Mouse (Mus musculus) hindbrain, postnatal 0 days (tissue): ENCODE results near the gene Capn9. TPM values are rescaled to one million over a fixed set of nuclear protein-coding genes. Genes with fewer than 3 reads are reported as not detected.

ENCODE experiments used
- ATAC-seq: fragments of 200-750 bp; cut with Nextera tagmentation; 2 replicates; pipeline ENCODE4 v1.8.0; 2017; ENCODE audit warnings: mild to moderate bottlenecking, moderate TSS enrichment, moderate library complexity
- DNase-seq: peaks from one replicate; pipeline ENCODE4 v3.0.0-alpha.2; 2015; ENCODE audit warnings: low spot score
- H3K27ac ChIP-seq: fragments of 300-500 bp; sonication (generic); 2 replicates; pipeline ENCODE4 v1.5.1; 2014; ENCODE audit warnings: mild to moderate bottlenecking
- H3K27me3 ChIP-seq: fragments of 300-500 bp; sonication (generic); 2 replicates; pipeline ENCODE4 v1.6.1; 2014; ENCODE audit warnings: low read length, mixed read lengths; ENCODE audit not compliant: insufficient read depth
- H3K36me3 ChIP-seq: fragments of 300-500 bp; sonication (generic); 2 replicates; pipeline ENCODE4 v1.6.1; 2014; ENCODE audit warnings: low read length, mixed read lengths; ENCODE audit not compliant: insufficient read depth
- H3K4me1 ChIP-seq: fragments of 300-500 bp; sonication (generic); 2 replicates; pipeline ENCODE4 v1.6.1; 2014; ENCODE audit warnings: antibody characterized with exemption, low read length, mixed read lengths; ENCODE audit not compliant: insufficient read depth
- H3K4me2 ChIP-seq: fragments of 300-500 bp; sonication (generic); 2 replicates; pipeline ENCODE4 v1.6.1; 2014; ENCODE audit warnings: low read depth, mild to moderate bottlenecking, low read length, moderate library complexity, mixed read lengths
- H3K4me3 ChIP-seq: fragments of 300-500 bp; sonication (generic); 2 replicates; pipeline ENCODE4 v1.5.1; 2014; ENCODE audit warnings: low read length
- H3K9ac ChIP-seq: fragments of 300-500 bp; sonication (generic); replicated peaks from 2 replicates; pipeline ENCODE4 v1.6.1; 2014; ENCODE audit warnings: mild to moderate bottlenecking, low read length, moderate library complexity, mixed read lengths
- H3K9me3 ChIP-seq: fragments of 300-500 bp; sonication (generic); 2 replicates; pipeline ENCODE4 v1.6.1; 2016; ENCODE audit warnings: low read length, mixed read lengths
- CTCF ChIP-seq: IDR thresholded peaks from 2 replicates; pipeline ENCODE4 v1.5.1; 2016; ENCODE audit warnings: antibody characterized with exemption, control low read depth, low read depth
- WGBS: fragments of 180-500 bp; shearing (Covaris S2); extraction: QIAGEN DNeasy Blood & Tissue Kit; methylation state at CpG from one replicate; pipeline ENCODE4 v1.1.7; 2014; 5-methylcytosine and 5-hydroxymethylcytosine counted together
- polyA plus RNA-seq: library from polyadenylated mRNA; unstranded; fragments of >200 nt; fragmentation: Nextera tagmentation; extraction: Ambion mirVana; gene quantifications from 2 replicates; pipeline ENCODE4 v1.2.1, GENCODE M21; 2015
- total RNA-seq: library from RNA; depleted of rRNA; stranded (reverse); fragments of >200 nt; gene quantifications from 2 replicates; pipeline ENCODE4 v1.2.3, GENCODE M21; 2014

The Capn9 gene
- total and polyA plus RNA-seq, 2 experiments from 2014 or later: 0.39 TPM; not detected in 1

DNA sequence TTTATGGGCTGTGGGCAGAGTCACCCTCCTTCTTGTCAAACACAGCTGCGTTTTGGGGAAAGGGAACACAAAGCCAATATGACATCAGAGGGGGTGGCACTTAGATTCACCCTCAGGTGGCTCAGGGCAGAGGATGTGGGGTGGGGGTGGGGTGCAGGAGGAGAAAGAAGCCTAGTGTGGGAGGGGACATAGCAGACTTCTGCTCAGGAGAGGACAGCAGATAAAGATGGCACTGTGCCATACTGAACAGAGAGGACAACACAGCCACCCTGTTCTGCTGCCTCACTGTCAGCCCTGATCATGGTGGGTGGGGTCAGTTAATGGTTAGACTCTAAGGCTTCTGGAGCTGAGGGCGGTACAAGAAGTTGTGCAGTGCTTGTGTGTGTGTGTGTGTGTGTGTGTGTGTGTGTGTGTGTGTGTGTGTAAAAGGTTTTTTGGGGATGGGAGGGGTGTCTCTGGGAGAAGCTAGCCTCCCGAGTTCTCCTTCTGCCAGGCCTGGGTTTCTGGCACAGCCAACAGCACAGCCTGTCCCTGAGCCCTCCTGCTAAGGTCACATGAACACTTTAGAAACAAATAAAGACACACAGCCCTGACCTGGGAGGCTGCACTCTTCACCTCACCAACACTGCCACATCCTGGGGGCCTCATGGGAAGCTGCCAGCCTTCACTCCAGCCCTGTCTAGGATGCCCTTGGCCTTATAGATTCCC is 10.0 kb downstream of the Capn9 start:
- Histone ChIP-seq H3K27me3 (no peaks in the 10 kb centered on the region), H3K4me1 (peaks cover 6% of the 10 kb centered on the region; the same call in 1 of the 2 replicates), H3K9me3 (no peaks in the 10 kb centered on the region), H3K36me3 (no peaks in the 10 kb centered on the region), H3K4me3 (no peak overlapping the region), H3K4me2 (no peak overlapping the region), H3K9ac (no peak overlapping the region), H3K27ac (peak overlapping the region; percentile 77)
- no peak for TF ChIP-seq CTCF
- peak; percentile 65 for DNase-seq
- peak; percentile 88 for ATAC-seq
- WGBS: 43% methylated on average over 3 of the region's 3 CpGs

DNA sequence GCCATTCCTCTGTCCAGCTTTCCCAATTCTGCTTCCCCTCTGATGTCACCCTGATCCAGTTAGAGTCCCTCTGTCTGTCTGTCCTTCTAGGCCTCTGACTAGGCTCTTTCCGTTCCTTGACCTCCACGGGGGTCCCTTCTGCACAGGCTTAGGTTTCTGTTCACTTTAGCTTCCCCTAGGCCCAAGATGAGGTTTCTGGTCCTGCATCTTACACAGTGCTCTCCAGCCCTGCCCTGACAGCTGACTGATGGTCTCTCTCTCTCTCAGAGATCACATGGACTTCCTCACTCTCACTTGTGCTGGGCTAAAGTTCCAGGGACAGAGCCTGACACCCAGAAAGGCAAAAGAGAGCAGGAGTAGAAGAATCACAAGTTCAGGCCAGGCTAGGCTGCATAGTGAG is 10.6 kb downstream of the Capn9 start:
- Histone ChIP-seq H3K36me3 (no peaks in the 10 kb centered on the region), H3K27ac (peak overlapping the region; percentile 77; the same call in 1 of the 2 replicates), H3K27me3 (no peaks in the 10 kb centered on the region), H3K4me3 (no peak overlapping the region), H3K9ac (no peak overlapping the region), H3K4me2 (no peak overlapping the region), H3K4me1 (peaks cover 6% of the 10 kb centered on the region; the same call in 1 of the 2 replicates), H3K9me3 (no peaks in the 10 kb centered on the region)
- no peak for DNase-seq
- no peak for ATAC-seq
- WGBS: 63% methylated on average over 2 of the region's 2 CpGs
- TF ChIP-seq CTCF: no peak

DNA sequence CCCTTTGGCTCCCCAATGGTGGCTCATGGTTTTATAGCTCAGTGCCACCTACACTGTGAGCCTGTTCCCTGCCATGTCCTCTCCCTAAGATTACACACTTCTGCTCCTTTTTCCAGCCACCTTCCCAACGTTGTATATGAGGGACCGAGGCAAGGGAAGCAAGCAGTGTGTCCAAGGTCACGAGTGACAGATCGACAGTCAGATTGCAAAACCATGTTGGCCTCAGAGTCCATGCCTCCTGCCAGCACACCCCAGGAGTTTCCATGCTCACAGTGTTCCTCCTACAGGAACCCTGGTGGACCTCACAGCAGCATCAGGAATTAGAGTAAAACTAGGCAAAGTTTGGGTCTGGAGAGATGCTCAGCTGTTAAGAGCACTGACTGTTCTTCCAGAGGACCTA is 13.5 kb downstream of the Capn9 start:
- WGBS: 83% methylated on average over 4 of the region's 4 CpGs
- Histone ChIP-seq H3K4me3 (no peak overlapping the region), H3K4me2 (no peak overlapping the region), H3K4me1 (peaks cover 6% of the 10 kb centered on the region; the same call in 1 of the 2 replicates), H3K9ac (no peak overlapping the region), H3K9me3 (no peaks in the 10 kb centered on the region), H3K36me3 (no peaks in the 10 kb centered on the region), H3K27me3 (no peaks in the 10 kb centered on the region), H3K27ac (no peak overlapping the region)
- ATAC-seq: no peak
- DNase-seq: no peak
- no peak for TF ChIP-seq CTCF

DNA sequence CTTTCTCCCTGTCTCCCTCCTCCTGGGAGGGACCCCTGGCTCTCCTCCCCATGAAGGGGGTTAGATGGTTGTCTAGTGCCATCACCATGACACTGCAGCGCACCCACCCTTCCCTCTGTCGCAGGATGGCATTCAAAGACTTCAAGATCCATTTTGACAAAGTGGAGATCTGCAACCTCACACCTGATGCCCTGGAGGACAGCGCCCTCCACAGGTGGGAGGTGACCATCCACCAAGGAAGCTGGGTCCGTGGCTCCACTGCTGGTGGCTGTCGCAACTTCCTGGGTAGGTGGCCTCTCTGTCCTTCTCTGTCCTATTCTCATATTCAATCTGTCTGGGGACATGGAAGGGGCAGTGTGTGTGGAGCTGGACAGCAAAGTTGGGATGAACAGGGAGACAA is 28.2 kb downstream of the Capn9 start:
- Histone ChIP-seq H3K4me2 (no peak overlapping the region), H3K4me3 (no peak overlapping the region), H3K9me3 (no peaks in the 10 kb centered on the region), H3K9ac (no peak overlapping the region), H3K27ac (no peak overlapping the region), H3K36me3 (no peaks in the 10 kb centered on the region), H3K27me3 (no peaks in the 10 kb centered on the region), H3K4me1 (no peaks in the 10 kb centered on the region)
- DNase-seq: no peak
- WGBS: 75% methylated on average over 5 of the region's 5 CpGs
- peak; percentile 27 for TF ChIP-seq CTCF
- ATAC-seq: no peak

DNA sequence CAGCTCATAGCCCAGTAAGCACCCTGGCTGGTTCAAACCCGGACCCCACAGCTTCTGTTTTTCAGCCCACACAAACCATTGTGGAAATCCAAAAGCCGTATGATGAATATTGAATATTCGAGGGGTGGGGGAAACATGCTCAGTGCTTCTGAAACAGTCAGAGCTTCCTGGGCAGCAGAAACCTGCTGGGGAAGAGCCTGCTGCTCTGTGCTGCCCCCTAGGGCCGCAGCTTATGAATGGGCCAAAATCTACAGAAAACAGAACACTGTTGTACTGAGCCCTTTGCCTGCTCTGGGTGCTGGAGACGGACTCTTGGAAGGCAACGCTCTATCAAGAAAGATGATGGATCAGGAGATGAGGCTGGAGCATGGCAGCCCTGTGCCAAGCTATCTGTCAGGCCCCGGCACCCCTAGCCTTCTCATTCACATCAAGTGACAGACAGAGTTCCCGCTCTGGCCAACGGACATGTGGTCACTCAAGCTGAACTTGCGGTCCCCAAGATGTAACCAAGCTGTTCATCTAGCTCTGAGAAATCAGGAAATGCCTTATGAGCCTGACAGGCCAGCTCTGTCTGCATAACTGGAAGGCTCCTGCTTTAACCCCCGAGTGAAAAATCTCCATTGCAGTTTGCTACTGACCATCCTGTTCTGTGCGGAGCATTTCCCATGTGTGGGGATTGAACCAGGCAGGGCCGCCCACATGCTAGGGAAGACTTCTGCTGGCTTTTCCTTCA is 32.5 kb downstream of the Capn9 start:
- Histone ChIP-seq H3K9me3 (no peaks in the 10 kb centered on the region), H3K4me1 (no peaks in the 10 kb centered on the region), H3K27me3 (no peaks in the 10 kb centered on the region), H3K27ac (0 out of 2 replicates have a peak overlapping the region, but pooled peaks have one; percentile 26), H3K36me3 (no peaks in the 10 kb centered on the region), H3K9ac (no peak overlapping the region), H3K4me3 (no peak overlapping the region), H3K4me2 (no peak overlapping the region)
- TF ChIP-seq CTCF: peak; percentile 70
- DNase-seq: peak; percentile 57
- WGBS: 73% methylated on average over 13 of the region's 13 CpGs
- no peak for ATAC-seq

DNA sequence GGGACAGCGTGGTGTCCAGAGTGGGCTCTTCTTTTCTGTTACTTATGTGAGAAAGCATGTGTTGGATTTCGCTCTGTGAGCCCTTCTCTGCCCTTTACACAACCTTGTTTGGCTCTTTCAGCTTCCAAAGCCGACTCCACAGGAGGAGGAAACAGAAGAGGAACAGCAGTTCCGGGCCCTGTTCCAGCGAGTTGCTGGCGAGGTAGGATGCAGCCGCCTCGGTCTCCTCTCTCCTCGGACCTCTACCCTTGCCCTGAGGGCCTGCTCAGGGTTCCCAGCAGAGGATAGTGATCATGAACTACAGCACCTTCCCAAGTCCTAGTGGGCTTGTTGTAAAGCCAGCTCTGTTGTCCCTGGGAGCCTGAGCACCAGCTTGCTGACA is 33.1 kb downstream of the Capn9 start:
- DNase-seq (no peak), ATAC-seq (no peak)
- Histone ChIP-seq H3K4me3 (no peak overlapping the region), H3K36me3 (no peaks in the 10 kb centered on the region), H3K4me1 (no peaks in the 10 kb centered on the region), H3K27ac (peak overlapping the region; percentile 26; the same call in 1 of the 2 replicates), H3K4me2 (no peak overlapping the region), H3K9me3 (no peaks in the 10 kb centered on the region), H3K27me3 (no peaks in the 10 kb centered on the region), H3K9ac (no peak overlapping the region)
- no peak for TF ChIP-seq CTCF
- 63% methylated on average over 9 of the region's 9 CpGs for WGBS

DNA sequence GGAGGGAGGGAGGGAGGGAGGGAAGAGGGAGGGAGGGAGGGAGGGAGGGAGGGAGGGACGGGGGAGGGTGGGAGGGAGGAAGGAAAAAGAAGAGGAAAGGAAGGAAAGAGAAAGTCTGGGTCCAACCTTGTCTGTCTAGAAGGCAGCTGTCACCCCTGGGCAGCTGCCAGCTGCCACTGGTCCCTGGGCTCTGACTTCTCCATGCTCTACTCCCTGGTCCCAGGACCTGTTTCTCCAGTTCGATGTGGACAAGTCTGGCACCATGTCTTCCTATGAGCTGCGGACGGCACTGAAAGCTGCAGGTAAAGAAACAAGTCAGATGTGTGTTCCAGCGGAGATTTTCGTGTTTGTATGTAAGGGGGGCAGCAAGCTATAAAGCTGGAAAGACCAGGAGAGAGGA is 38.4 kb downstream of the Capn9 start:
- no peak overlapping the region for H3K4me3 ChIP-seq
- DNase-seq (no peak), ATAC-seq (no peak)
- H3K27ac ChIP-seq: no peak overlapping the region
- no peak overlapping the region for H3K4me2 ChIP-seq
- H3K9me3 ChIP-seq: no peaks in the 10 kb centered on the region
- H3K4me1 ChIP-seq: no peaks in the 10 kb centered on the region
- no peaks in the 10 kb centered on the region for H3K27me3 ChIP-seq
- no peak for TF ChIP-seq CTCF
- WGBS: 83% methylated on average over 5 of the region's 6 CpGs
- no peaks in the 10 kb centered on the region for H3K36me3 ChIP-seq
- H3K9ac ChIP-seq: no peak overlapping the region
